Mouse (Mus musculus) ES-E14 (cell line): ENCODE data around the gene Glis2.

Experiments
- HCFC1 ChIP-seq: IDR thresholded peaks from 2 replicates; pipeline ENCODE4 v1.6.1; 2012; ENCODE audit warnings: low read length, inconsistent platforms, borderline replicate concordance; ENCODE audit not compliant: insufficient read depth
- ZNF384 ChIP-seq: IDR thresholded peaks from 2 replicates; pipeline ENCODE4 v1.6.1; 2012; ENCODE audit warnings: low read depth, low read length, inconsistent platforms

DNA sequence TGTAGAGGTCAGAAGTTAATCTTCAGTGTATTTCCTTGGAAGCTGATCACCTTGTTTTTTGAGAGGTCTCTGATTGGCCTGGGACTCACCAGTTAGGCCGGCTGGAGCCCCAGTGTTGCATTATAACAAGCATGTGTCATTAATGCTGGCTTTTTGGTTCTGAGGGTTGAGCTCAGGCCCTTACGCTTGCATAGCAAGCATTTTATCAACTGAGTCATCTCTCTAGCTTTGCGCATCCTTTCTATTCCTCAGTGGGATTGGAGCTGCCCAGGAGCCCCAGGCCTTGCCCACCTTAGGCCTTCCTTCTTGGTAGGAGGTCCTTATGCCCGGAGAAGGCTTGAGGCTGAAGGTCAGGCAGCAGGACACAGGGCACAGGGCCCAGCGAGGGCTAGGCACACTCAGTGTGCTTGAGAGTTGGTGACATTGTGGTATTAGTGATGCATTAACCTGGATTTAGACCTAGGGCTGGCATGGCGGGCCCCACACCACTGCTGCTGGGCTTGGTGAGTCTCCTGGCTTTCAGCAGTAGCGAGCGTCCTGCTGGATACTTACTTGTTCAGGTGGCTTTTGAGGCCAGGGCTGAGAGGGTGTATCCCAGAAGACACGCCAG is 6.3 kb downstream of the Glis2 start:
- no peak for TF ChIP-seq HCFC1
- TF ChIP-seq ZNF384 = no peak
